Mouse (Mus musculus) myocyte (in vitro differentiated cells): ENCODE data around the gene Ppp1r14b. TPM values are rescaled to one million over a fixed set of nuclear protein-coding genes. Genes with fewer than 3 reads are reported as not detected.
A peak's percentile ranks its signal among the peaks of the same experiment; 100 is the strongest.

Experiments
- H3K27me3 ChIP-seq: one replicate; pipeline ENCODE4 v1.6.1; 2011; ENCODE audit not compliant: control insufficient read depth, insufficient read depth, insufficient read length
- H3K36me3 ChIP-seq: one replicate; pipeline ENCODE4 v1.6.1; 2011; ENCODE audit not compliant: control insufficient read depth, insufficient read depth
- H3K4me2 ChIP-seq: one replicate; pipeline ENCODE4 v1.6.1; 2011; ENCODE audit warnings: low read depth, control low read depth
- H3K4me3 ChIP-seq: one replicate; pipeline ENCODE4 v1.5.1; 2011; ENCODE audit warnings: mild to moderate bottlenecking, control low read depth, moderate library complexity
- H3K79me2 ChIP-seq: one replicate; pipeline ENCODE4 v1.6.1; 2011; ENCODE audit not compliant: control insufficient read depth, insufficient read depth
- H3ac ChIP-seq: one replicate; pipeline ENCODE4 v1.6.1; 2011; ENCODE audit not compliant: control insufficient read depth, insufficient read length
- CEBPB ChIP-seq: IDR thresholded peaks from 2 replicates; pipeline ENCODE4 v1.6.1; 2011; ENCODE audit warnings: mild to moderate bottlenecking, moderate library complexity; ENCODE audit not compliant: poor library complexity, insufficient read depth, severe bottlenecking
- E2F4 ChIP-seq: IDR thresholded peaks from one replicate; pipeline ENCODE4 v1.6.1; 2011; ENCODE audit warnings: mild to moderate bottlenecking, control low read depth, moderate library complexity; ENCODE audit not compliant: insufficient read depth
- MAX ChIP-seq: IDR thresholded peaks from one replicate; pipeline ENCODE4 v1.6.1; 2011; ENCODE audit warnings: low read depth, mild to moderate bottlenecking, control low read depth
- MYOD1 ChIP-seq, 3 experiments: IDR thresholded peaks; one replicate each; pipeline ENCODE4 v1.6.1; 2011; ENCODE audit warnings: control low read depth in 2 of 3, low read depth in 2 of 3, mild to moderate bottlenecking in 2 of 3, moderate library complexity in 1 of 3; ENCODE audit not compliant: insufficient read length in 2 of 3, control insufficient read depth in 1 of 3
- MYOG ChIP-seq, 3 experiments: IDR thresholded peaks; one replicate each; pipeline ENCODE4 v1.6.1; 2011; ENCODE audit warnings: control low read depth in 2 of 3, low read depth in 2 of 3, mild to moderate bottlenecking in 2 of 3; ENCODE audit not compliant: insufficient read length in 2 of 3, control insufficient read depth in 1 of 3, insufficient read depth in 1 of 3
- POLR2A ChIP-seq: IDR thresholded peaks from one replicate; pipeline ENCODE4 v1.6.1; 2011; ENCODE audit warnings: low read depth, mild to moderate bottlenecking, control low read depth, moderate library complexity; ENCODE audit not compliant: insufficient read length
- POLR2AphosphoS2 ChIP-seq: IDR thresholded peaks from one replicate; pipeline ENCODE4 v1.6.1; 2011; ENCODE audit warnings: low read depth, control low read depth; ENCODE audit not compliant: insufficient read length
- REST ChIP-seq: IDR thresholded peaks from one replicate; pipeline ENCODE4 v1.6.1; 2011; ENCODE audit warnings: mild to moderate bottlenecking, control low read depth, moderate library complexity; ENCODE audit not compliant: insufficient read depth, insufficient read length
- SRF ChIP-seq: IDR thresholded peaks from one replicate; pipeline ENCODE4 v1.6.1; 2011; ENCODE audit warnings: low read depth; ENCODE audit not compliant: control insufficient read depth, insufficient read length
- TCF12 ChIP-seq: IDR thresholded peaks from one replicate; pipeline ENCODE4 v1.6.1; 2011; ENCODE audit warnings: mild to moderate bottlenecking, control low read depth; ENCODE audit not compliant: poor library complexity, insufficient read depth, severe bottlenecking
- TCF3 ChIP-seq: IDR thresholded peaks from one replicate; pipeline ENCODE4 v1.6.1; 2011; ENCODE audit warnings: low read depth, control low read depth; ENCODE audit not compliant: insufficient read length
- USF1 ChIP-seq: IDR thresholded peaks from one replicate; pipeline ENCODE4 v1.6.1; 2011; ENCODE audit warnings: low read depth, mild to moderate bottlenecking, control low read depth, moderate library complexity
- polyA plus RNA-seq: library from polyadenylated mRNA; unstranded; fragments of >200 nt; fragmentation: generic; extraction: Trizol; gene quantifications from one replicate; pipeline ENCODE4 v1.2.1, GENCODE M21; 2012; ENCODE audit warnings: missing spikeins

Ppp1r14b gene
- polyA plus RNA-seq, 1 experiment, result 1,032 TPM

DNA sequence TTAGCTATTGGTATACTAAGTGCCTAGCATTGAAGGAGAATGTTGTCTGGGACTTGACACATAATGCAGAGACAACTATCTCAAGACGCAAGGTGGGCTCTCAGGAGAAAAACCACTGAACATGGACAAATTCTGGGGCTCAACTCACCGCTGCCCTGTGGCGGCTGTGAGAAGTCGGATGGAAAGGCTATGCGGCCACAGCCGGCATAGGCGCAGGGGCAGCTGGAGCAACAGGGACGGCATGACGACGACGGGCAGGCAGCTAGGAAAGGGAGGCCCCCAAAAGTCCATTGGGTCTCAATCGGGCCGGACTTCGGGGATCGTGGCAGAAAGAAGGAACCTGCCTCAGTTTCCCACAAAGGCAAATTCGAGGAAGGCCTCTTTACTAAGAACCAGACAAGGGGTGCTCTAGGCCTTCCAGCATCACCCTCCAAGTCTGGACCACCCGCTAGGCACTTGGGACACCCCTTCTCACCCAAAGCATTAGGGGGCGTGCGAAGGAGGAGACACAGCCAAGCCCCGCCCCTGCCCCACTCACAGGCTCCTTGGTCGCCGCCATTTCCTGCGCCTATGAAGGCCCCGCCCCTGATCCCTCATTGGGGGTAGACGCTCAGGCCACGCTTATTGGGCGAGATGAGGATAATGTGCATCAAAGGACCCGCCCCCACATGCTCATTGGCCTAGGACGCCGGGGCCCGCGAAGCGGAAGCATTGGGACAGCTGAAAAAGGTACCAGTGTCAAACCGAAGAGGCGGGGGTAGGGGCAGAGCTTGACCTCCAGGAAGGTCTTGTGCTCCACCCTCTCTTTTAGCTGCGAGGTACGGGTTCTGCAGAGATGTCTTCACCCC, 17.5 kb downstream of the Ppp1r14b start, which contains the start of gene Dnajc4:
Gene Dnajc4, minus strand, starts transcription at position 562 of the 848 bp plus-strand sequence.
- Histone ChIP-seq H3K79me2 (no peaks in the 10 kb centered on the region), H3K4me2 (peak within 1 kb of the TSS; percentile 93), H3K4me3 (peak within 1 kb of the TSS; percentile 71), H3ac (peak within 1 kb of the TSS; percentile 13), H3K36me3 (no peaks in the 10 kb centered on the region), H3K27me3 (no peaks in the 10 kb centered on the region)
- peak in 1 of 3 experiments; percentile 19 for TF ChIP-seq MYOD1 (IDR thresholded peaks at IDR 0.05; ENCODE audit: control insufficient read depth in 1 of 3, insufficient read length in 2 of 3, low read depth in 2 of 3)
- TF ChIP-seq TCF12, result no peak
- TF ChIP-seq MYOG (IDR thresholded peaks at IDR 0.05; ENCODE audit: control insufficient read depth in 1 of 3, insufficient read depth in 1 of 3, insufficient read length in 2 of 3, low read depth in 2 of 3), result peak in 1 of 3 experiments; percentile 41
- peak; percentile 65 for TF ChIP-seq SRF
- peak; percentile 80 for TF ChIP-seq E2F4
- peak; percentile 57 for TF ChIP-seq POLR2A
- peak; percentile 59 for TF ChIP-seq POLR2AphosphoS2
- TF ChIP-seq USF1, result no peak
- no peak for TF ChIP-seq REST
- no peak for TF ChIP-seq CEBPB

DNA sequence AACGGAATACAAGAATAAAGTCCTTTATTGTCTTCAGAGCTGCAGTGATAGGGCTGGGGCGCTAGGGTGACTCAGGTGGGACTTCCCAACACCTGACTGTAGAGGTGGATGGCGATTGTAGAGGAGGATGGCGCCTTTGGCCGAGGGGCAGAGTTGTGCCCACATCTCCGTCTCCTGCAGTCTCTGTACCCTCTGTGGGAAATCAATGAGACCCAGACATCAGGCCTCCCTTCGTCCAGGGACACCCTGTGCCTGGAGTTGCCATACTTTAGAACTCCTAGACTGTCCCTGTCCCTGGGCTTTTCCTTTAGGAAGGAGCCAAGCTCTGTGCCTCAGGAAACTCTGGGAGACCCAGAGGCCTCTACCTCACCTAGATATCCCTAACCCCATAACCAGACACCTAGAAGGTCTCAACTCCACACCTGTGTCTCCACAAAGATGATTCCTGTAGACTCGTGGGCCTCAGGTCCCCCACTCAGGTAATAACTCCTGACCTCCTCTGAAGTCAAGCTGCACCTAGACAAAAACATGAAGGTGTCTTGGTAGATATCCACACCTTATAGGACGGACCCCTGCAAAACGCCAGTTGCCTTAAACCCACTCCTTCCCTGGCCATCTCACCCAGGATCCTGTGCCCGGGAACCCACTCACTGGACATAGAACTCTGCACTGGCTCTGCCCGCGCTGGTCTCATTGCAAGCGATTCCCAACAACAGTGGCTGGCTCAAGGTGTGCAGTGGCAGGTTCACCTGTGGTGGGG, 18.4 kb downstream of the Ppp1r14b start:
- no peak for TF ChIP-seq E2F4
- TF ChIP-seq USF1, result no peak
- no peak for TF ChIP-seq CEBPB
- TF ChIP-seq TCF12, result no peak
- TF ChIP-seq SRF, result no peak
- no peak for TF ChIP-seq MYOG (IDR thresholded peaks at IDR 0.05; ENCODE audit: control insufficient read depth in 1 of 3, insufficient read depth in 1 of 3, insufficient read length in 2 of 3, low read depth in 2 of 3)
- TF ChIP-seq MAX, result no peak
- no peak for TF ChIP-seq TCF3
- TF ChIP-seq MYOD1 (IDR thresholded peaks at IDR 0.05; ENCODE audit: control insufficient read depth in 1 of 3, insufficient read length in 2 of 3, low read depth in 2 of 3), result no peak
- no peak for TF ChIP-seq REST
- no peak for TF ChIP-seq POLR2A
- TF ChIP-seq POLR2AphosphoS2, result no peak
- Histone ChIP-seq H3K79me2 (no peaks in the 10 kb centered on the region), H3K27me3 (no peaks in the 10 kb centered on the region), H3K4me3 (peak overlapping the region; percentile 71), H3K36me3 (no peaks in the 10 kb centered on the region), H3K4me2 (peak overlapping the region; percentile 93), H3ac (no peak overlapping the region)

DNA sequence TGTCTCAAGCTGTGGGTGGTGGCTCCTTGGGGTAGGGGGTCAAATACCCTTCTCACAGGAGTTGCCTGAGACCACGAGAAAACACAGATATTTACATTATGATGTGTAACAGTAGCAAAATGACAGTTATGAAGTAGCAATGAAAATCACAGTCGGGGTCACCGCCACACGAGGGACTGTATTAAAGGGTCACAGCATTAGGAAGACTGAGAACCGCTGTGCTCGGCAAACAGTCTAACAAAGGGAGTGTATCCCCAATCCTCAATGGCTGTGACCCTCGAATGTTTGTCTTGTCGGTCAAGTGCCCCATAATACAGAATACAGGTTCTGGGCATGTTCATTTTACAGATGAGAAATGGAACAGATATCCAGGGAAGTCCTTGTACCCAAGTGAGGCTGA, 19.2 kb downstream of the Ppp1r14b start:
- TF ChIP-seq MAX (no peak), SRF (no peak), POLR2A (no peak), MYOD1 (IDR thresholded peaks at IDR 0.05; ENCODE audit: control insufficient read depth in 1 of 3, insufficient read length in 2 of 3, low read depth in 2 of 3) (no peak), E2F4 (no peak), REST (no peak), POLR2AphosphoS2 (no peak), TCF3 (no peak), CEBPB (no peak), MYOG (IDR thresholded peaks at IDR 0.05; ENCODE audit: control insufficient read depth in 1 of 3, insufficient read depth in 1 of 3, insufficient read length in 2 of 3, low read depth in 2 of 3) (no peak), USF1 (no peak), TCF12 (no peak)
- no peak overlapping the region for H3K4me2 ChIP-seq
- no peaks in the 10 kb centered on the region for H3K27me3 ChIP-seq
- H3K79me2 ChIP-seq, result no peaks in the 10 kb centered on the region
- no peak overlapping the region for H3ac ChIP-seq
- H3K36me3 ChIP-seq, result no peaks in the 10 kb centered on the region
- no peak overlapping the region for H3K4me3 ChIP-seq

DNA sequence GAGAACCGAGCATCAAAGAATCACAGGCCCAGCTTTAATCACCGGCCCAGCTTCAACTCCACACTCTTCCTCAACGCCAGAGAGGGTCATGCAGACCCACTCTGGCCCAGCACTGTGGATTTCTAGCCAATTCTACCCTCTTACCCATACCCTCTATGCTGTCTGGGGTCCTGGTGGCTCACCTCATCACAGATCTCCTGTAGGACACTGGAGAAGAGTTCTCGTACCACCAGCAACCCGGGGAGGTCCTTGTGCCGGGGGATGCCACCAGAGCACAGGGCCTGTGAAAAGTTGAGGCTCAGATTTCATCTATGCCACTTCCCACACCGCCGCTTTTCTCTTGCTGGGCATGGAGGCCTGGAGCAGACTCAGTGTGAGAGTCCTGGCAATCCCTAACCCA, 19.7 kb downstream of the Ppp1r14b start:
- TF ChIP-seq TCF12, result no peak
- no peak for TF ChIP-seq POLR2AphosphoS2
- TF ChIP-seq USF1, result no peak
- TF ChIP-seq MAX, result no peak
- no peak for TF ChIP-seq SRF
- TF ChIP-seq MYOD1 (IDR thresholded peaks at IDR 0.05; ENCODE audit: control insufficient read depth in 1 of 3, insufficient read length in 2 of 3, low read depth in 2 of 3), result no peak
- TF ChIP-seq MYOG (IDR thresholded peaks at IDR 0.05; ENCODE audit: control insufficient read depth in 1 of 3, insufficient read depth in 1 of 3, insufficient read length in 2 of 3, low read depth in 2 of 3), result no peak
- TF ChIP-seq REST, result no peak
- no peak for TF ChIP-seq CEBPB
- no peak for TF ChIP-seq TCF3
- no peak for TF ChIP-seq POLR2A
- peak overlapping the region; percentile 42 for H3K4me3 ChIP-seq

More for the DNA sequence above, 19.7 kb downstream of the Ppp1r14b start:
- no peaks in the 10 kb centered on the region for H3K79me2 ChIP-seq
- H3K36me3 ChIP-seq, result no peaks in the 10 kb centered on the region
- no peaks in the 10 kb centered on the region for H3K27me3 ChIP-seq
- no peak overlapping the region for H3ac ChIP-seq
- peak overlapping the region; percentile 97 for H3K4me2 ChIP-seq
